Mouse (Mus musculus) megakaryocyte, embryonic 14.5 days (primary cell): ENCODE data around the gene Hivep3.

ENCODE experiments used
- FLI1 ChIP-seq: IDR thresholded peaks from 2 replicates; pipeline ENCODE4 v1.6.1; 2012; ENCODE audit warnings: low read length, inconsistent platforms, mixed read lengths
- GATA1 ChIP-seq: IDR thresholded peaks from 3 replicates; pipeline ENCODE4 v1.6.1; 2012; ENCODE audit warnings: mixed read lengths, low read length, inconsistent platforms, borderline replicate concordance

DNA sequence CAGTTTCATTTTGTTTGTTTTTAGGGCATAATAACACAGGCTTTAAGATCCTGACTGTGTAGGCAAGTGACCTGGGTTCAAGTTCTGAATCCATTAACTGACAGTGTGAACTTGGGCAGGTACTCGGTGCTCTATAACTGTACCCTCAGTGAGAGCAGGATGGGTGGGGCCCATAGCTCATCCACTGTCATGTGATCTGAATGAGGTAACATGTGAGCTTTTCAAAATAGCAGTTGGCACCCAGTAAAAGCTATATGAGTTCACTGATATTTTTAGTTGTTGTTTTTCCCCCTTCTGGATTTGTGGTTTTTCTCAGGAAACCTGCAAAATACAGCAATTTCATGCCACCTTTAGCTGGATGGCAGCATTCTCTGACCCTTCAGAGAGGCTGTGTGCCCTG, 382.7 kb downstream of the Hivep3 start:
- TF ChIP-seq GATA1 (no peak), FLI1 (no peak)
